Mouse (Mus musculus) activated CD4-positive, CD25-positive, alpha-beta regulatory T cell, adult 4 months (primary cell): ENCODE results near the gene Ptp4a2. TPM values are rescaled to one million over a fixed set of nuclear protein-coding genes. Genes with fewer than 3 reads are reported as not detected.
"Not testable (repeated sequence)": the region's sequence is repeated elsewhere in the genome, so short reads cannot be mapped to it uniquely, and the experiment has no call there.

ENCODE experiments used
- ATAC-seq: one replicate; pipeline ENCODE4 v1.8.0; 2017
- polyA plus RNA-seq, 2 experiments: library from polyadenylated mRNA; unstranded; fragments of 100-300 nt; shearing (Covaris generic); gene quantifications; one replicate each; pipeline ENCODE4 v1.2.1; 2017

Ptp4a2 gene
- polyA plus RNA-seq, 2 experiments from 2014 or later, result 1,863 to 2,031 TPM

DNA sequence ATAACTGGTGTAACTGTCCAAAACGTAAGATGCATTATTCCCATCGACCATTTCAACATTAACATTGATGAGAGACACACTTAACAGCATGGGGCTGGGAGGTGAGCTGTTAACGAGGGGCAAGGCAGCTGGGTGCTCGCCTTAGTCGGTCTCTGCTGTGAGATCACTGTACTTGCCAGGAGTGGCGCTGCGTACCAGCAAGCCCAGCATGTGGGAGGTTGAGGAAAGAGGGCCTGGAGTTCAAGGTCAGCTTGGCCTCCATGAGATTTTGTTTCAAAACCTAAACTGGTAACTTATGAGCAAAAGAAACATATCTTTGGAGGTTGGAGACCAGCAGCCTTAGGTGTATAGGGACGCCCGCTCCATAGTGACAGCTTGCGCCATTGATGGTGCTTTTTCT lies 78.6 kb downstream of the Ptp4a2 start:
- ATAC-seq, result no peak

DNA sequence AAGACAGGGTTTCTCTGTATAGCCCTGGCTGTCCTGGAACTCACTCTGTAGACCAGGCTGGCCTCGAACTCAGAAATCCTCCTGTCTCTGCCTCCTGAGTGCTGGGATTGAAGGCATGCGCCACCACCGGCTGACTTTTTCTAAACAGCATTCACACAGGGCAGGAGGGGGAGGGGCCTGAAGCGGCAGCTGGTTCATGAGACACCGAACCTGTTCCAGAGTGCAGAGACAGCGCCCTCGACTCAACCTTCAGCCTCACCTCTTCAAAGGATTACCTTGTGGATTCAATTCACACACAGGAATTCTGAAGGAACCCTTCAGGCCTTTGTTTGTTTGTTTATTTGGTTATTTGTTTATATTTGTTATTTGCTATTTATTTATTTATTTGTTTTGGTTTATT lies 79.1 kb downstream of the Ptp4a2 start:
- no peak for ATAC-seq

DNA sequence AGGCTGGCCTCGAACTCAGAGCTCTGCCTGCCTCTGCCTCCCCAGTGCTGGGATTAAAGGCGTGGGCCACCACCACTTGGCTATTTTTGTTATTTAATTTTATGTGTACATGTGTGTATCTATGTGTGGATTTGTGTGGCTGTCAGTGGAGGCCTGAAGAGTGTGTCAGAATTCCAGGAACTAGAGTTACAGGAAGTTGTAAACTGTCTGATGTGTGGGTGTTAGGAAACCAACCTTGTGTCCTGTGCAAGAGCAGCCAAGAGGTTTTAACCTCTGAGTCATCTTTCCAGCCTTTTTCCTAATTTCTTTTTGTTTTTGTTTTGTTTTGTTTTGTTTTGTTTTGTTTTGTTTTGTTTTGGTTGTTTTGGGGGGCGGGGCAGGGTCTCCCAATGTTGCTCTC lies 83.8 kb downstream of the Ptp4a2 start:
- ATAC-seq, result no peak

DNA sequence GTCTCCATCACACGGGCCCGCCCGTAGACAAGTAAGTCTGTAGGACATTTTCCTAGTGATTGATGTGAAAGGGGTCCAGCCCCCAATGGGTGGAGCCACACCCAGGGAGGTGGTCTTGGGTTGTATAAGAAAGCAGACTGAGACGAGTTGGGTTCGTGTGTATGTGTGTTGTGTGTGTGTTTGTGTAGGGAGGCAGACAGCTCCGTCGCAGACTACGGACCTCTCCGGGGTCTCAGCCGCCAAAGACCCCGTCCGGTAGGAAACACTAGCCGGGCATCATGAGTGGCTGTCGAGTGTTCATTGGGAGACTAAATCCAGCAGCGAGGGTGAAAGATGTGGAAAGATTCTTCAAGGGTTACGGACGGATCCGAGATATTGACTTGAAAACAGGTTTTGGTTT lies 87.8 kb downstream of the Ptp4a2 start:
- ATAC-seq, result not testable (repeated sequence)

Other genes starting within 250 kb of the Ptp4a2 start
- 1,000 to 10,000 TPM; 1,301 to 1,674 TPM for gene Lck, start 237.6 kb upstream of the Ptp4a2 start, polyA plus RNA-seq
- gene Fam167b, start 232.7 kb upstream of the Ptp4a2 start, polyA plus RNA-seq, result 1 to 10 TPM; 1.3 to 1.6 TPM
- gene Eif3i, start 210.6 kb upstream of the Ptp4a2 start, polyA plus RNA-seq, result 100 to 1,000 TPM; 377 to 435 TPM
- gene Tmem234, start 210.6 kb upstream of the Ptp4a2 start, polyA plus RNA-seq, result 100 to 1,000 TPM; 296 to 341 TPM
- 1 to 10 TPM; 2.9 to 3.3 TPM for gene Dcdc2b, start 197.0 kb upstream of the Ptp4a2 start, polyA plus RNA-seq
- 10 to 100 TPM; 48.2 to 51.8 TPM for gene Iqcc, start 192.1 kb upstream of the Ptp4a2 start, polyA plus RNA-seq
- gene Ccdc28b, start 187.3 kb upstream of the Ptp4a2 start, polyA plus RNA-seq, result 10 to 100 TPM; 36.2 to 40.4 TPM
- gene Txlna, start 170.2 kb upstream of the Ptp4a2 start, polyA plus RNA-seq, result 10 to 100 TPM; 21.0 to 33.3 TPM
- gene Kpna6, start 138.5 kb upstream of the Ptp4a2 start, polyA plus RNA-seq, result 10 to 100 TPM in 1 of 2 experiments, 1 to 10 TPM in 1; 7.4 to 11.2 TPM
- 10 to 100 TPM in 1 of 2 experiments, 1 to 10 TPM in 1; 7.6 to 15.6 TPM for gene Tmem39b, start 114.4 kb upstream of the Ptp4a2 start, polyA plus RNA-seq
- 10 to 100 TPM; 34.4 to 34.7 TPM for gene Khdrbs1, start 68.9 kb upstream of the Ptp4a2 start, polyA plus RNA-seq
- gene Spocd1, start 118.0 kb downstream of the Ptp4a2 start, polyA plus RNA-seq, result not detected
- 1 to 10 TPM in 1 of 2 experiments, not detected in 1; 1.4 TPM for gene Adgrb2, start 173.7 kb downstream of the Ptp4a2 start, polyA plus RNA-seq
- gene Col16a1, start 236.6 kb downstream of the Ptp4a2 start, polyA plus RNA-seq, result not detected